Mouse (Mus musculus) effector memory CD4-positive, alpha-beta T cell, adult 5 months (primary cell): ENCODE results near the gene Zfp983. TPM values are rescaled to one million over a fixed set of nuclear protein-coding genes. Genes with fewer than 3 reads are reported as not detected.

Source experiments
- polyA plus RNA-seq: library from polyadenylated mRNA; unstranded; fragments of 100-300 nt; shearing (Covaris generic); gene quantifications from one replicate; pipeline ENCODE4 v1.2.1, GENCODE M21; 2017

Gene Zfp983
- 5.3 TPM for polyA plus RNA-seq

GRCm38 (mm10) chr17:21650364-21650907 is at the start of gene Zfp983:
Gene Zfp983, plus strand, starts transcription at chr17:21650624.

GRCm38 (mm10) chr17:21691560-21691959 is 41.1 kb downstream of the Zfp983 start, which contains the start of gene Gm10226:
Gene Gm10226, plus strand, starts transcription at chr17:21691860.

GRCm38 (mm10) chr17:21707343-21707996 is 57.0 kb downstream of the Zfp983 start, which contains the start of gene Zfp760:
Gene Zfp760, plus strand, starts transcription at chr17:21707741.

Other genes with a start within 250 kb of the Zfp983 start
- 4.7 TPM for gene Zfp54, start 227.4 kb upstream of the Zfp983 start, polyA plus RNA-seq
- 49.0 TPM for gene Zfp51, start 200.2 kb upstream of the Zfp983 start, polyA plus RNA-seq
- gene Zfp53, start 161.6 kb upstream of the Zfp983 start, polyA plus RNA-seq, result 66.9 TPM
- gene Zfp52, start 115.1 kb upstream of the Zfp983 start, polyA plus RNA-seq, result 11.4 TPM
- gene Zfp948, start 83.6 kb upstream of the Zfp983 start, polyA plus RNA-seq, result 1.1 TPM
- 11.0 TPM for gene Gm10226, start 41.2 kb downstream of the Zfp983 start, polyA plus RNA-seq
- 1.1 TPM for gene Zfp760, start 57.1 kb downstream of the Zfp983 start, polyA plus RNA-seq
- 0.74 TPM for gene Zfp229, start 80.2 kb downstream of the Zfp983 start, polyA plus RNA-seq
- gene Zfp820, start 195.1 kb downstream of the Zfp983 start, polyA plus RNA-seq, result 0.14 TPM